Mouse (Mus musculus): ENCODE results near the gene Selplg. TPM values are rescaled to one million over a fixed set of nuclear protein-coding genes. Genes with fewer than 3 reads are reported as not detected.

Selplg gene
- polyA plus RNA-seq, 1 experiment from 2014 or later = 5.3 TPM

DNA sequence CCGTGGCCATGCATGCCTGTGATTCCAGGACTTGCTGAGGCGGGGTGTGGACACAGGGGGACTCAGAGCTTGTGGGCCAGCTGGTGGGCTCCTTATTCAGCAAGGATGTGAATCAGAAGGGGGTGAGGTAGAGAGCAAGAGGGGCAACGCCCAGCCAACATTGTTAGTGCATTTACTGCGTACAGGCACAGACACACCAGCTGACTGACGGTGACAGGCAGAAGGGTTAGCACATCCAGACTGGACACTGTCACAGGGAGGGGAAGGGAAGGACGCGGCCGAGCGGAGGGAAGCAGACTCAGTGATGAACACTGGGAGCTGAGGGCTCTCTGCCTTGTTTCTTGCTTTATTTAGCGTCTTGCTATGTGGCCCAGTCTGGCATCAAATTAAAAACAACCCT lies 21.1 kb upstream of the Selplg start:
- Histone ChIP-seq H3K27me3 (no peaks in the 10 kb centered on the region), H3K4me1 (peaks cover 33% of the 10 kb centered on the region), H3K27ac (replicated peaks) (no peak overlapping the region), H3K9me3 (replicated peaks) (no peaks in the 10 kb centered on the region), H3K4me2 (replicated peaks) (no peak overlapping the region), H3K4me3 (replicated peaks) (no peak overlapping the region), H3K36me3 (peaks cover 30% of the 10 kb centered on the region), H3K9ac (no peak overlapping the region)
- peak; percentile 37; the same call in 1 of the 2 replicates for ATAC-seq (ENCODE audit: insufficient number of reproducible peaks, low FRiP score, low TSS enrichment, low read depth)
- WGBS = 80% methylated on average over 10 of the region's 10 CpGs

- Histone ChIP-seq H3K9me3 (replicated peaks) (no peaks in the 10 kb centered on the region), H3K4me1 (peaks cover 24% of the 10 kb centered on the region), H3K27me3 (no peaks in the 10 kb centered on the region), H3K27ac (replicated peaks) (no peak overlapping the region), H3K4me3 (replicated peaks) (no peak overlapping the region), H3K4me2 (replicated peaks) (no peak overlapping the region), H3K36me3 (peaks cover 39% of the 10 kb centered on the region), H3K9ac (no peak overlapping the region)
- ATAC-seq (ENCODE audit: insufficient number of reproducible peaks, low FRiP score, low TSS enrichment, low read depth) = no peak
- 83% methylated on average over 7 of the region's 7 CpGs for WGBS
Measured at GRCm38 (mm10) chr5:113852463-113852862, 20.0 kb upstream of the Selplg start.

DNA sequence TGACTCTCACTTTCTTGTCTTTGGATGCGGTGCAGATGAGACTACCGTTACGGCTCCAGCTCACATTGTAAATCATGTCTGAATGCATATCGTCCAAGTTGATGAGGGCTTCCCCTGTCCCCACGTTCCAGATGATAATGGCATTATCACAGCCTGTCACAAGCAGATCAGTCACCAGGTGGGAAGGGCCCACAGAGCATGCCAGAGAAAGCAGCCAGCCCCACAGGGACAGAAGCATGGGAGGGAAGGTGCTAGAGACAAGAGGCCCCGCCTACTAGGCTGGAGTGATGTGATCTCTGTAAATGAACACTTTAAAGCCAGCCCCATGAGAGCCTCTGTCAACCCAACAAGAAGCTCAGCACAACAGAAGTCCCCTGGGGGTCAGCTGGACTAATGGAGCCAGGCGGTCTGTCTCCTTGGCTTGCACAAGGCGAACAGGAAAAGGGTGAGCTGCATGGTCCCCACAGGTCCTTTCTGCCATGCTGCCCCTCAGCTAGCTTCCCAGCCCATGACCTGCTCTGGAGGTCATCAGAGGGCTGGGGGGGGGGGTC lies 18.3 kb upstream of the Selplg start:
- H3K4me1 ChIP-seq = peaks cover 8% of the 10 kb centered on the region; the same call in 1 of the 2 replicates
- no peaks in the 10 kb centered on the region for H3K27me3 ChIP-seq
- H3K4me2 ChIP-seq (replicated peaks) = no peak overlapping the region
- 88% methylated on average over 8 of the region's 8 CpGs for WGBS
- no peak overlapping the region for H3K9ac ChIP-seq
- H3K27ac ChIP-seq (replicated peaks) = no peak overlapping the region
- H3K4me3 ChIP-seq (replicated peaks) = no peak overlapping the region
- no peaks in the 10 kb centered on the region for H3K9me3 ChIP-seq (replicated peaks)
- ATAC-seq (ENCODE audit: insufficient number of reproducible peaks, low FRiP score, low TSS enrichment, low read depth) = no peak
- H3K36me3 ChIP-seq = peaks cover 55% of the 10 kb centered on the region

DNA sequence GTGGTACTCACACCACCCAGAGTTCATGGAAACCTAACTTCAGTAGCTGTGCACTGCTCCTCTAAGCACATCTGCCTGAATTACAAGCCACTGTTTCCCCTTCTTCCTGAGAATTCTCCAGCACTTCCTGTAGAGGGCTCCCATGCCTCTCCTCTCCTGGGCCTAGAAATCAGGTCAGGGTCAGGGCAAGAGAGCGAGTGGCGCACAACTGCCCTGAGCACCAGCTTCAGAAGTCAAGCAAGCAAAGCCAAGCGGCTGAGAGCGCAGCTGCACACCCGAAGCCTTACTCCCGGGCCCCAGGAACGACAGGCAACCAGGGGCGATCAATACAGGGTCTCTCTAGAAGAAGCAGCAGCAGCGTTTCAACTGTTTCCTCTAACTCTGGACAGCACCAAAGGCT lies 15.2 kb upstream of the Selplg start:
- Histone ChIP-seq H3K27ac (replicated peaks) (no peak overlapping the region), H3K4me1 (peaks cover 7% of the 10 kb centered on the region; the same call in 1 of the 2 replicates), H3K9ac (no peak overlapping the region), H3K9me3 (replicated peaks) (no peaks in the 10 kb centered on the region), H3K36me3 (peaks cover 82% of the 10 kb centered on the region), H3K4me2 (replicated peaks) (no peak overlapping the region), H3K4me3 (replicated peaks) (no peak overlapping the region), H3K27me3 (no peaks in the 10 kb centered on the region)
- no peak for ATAC-seq (ENCODE audit: insufficient number of reproducible peaks, low FRiP score, low TSS enrichment, low read depth)
- WGBS = 88% methylated on average over 9 of the region's 9 CpGs

DNA sequence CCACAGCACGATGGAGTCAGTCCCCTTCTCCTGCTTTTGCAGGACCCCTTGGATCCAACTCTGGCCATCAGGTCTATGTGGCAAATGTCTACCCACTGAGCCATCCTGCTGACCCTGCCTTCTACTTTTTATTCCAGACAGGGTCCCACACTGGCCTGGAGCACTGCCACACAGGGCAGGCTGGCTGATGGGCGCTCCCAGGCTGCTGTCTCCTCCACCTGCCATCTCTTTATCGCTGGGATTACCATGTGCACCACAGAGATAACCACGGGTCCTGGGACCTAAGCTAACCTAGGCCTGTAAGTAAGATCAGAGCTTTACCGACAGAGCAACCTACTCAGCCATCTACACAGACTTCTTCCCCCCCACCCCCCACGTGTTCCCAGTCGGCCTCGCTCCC lies 14.2 kb upstream of the Selplg start:
- peaks cover 86% of the 10 kb centered on the region for H3K36me3 ChIP-seq
- 88% methylated on average over 8 of the region's 8 CpGs for WGBS

GRCm38 (mm10) chr5:113845627-113846026 lies 13.2 kb upstream of the Selplg start:
- no peak overlapping the region for H3K4me3 ChIP-seq (replicated peaks)
- H3K27ac ChIP-seq (replicated peaks) = no peak overlapping the region

More for the DNA sequence above, 14.2 kb upstream of the Selplg start:
- ATAC-seq (ENCODE audit: insufficient number of reproducible peaks, low FRiP score, low TSS enrichment, low read depth) = no peak
- Histone ChIP-seq H3K4me1 (peaks cover 7% of the 10 kb centered on the region; the same call in 1 of the 2 replicates), H3K9me3 (replicated peaks) (no peaks in the 10 kb centered on the region), H3K4me2 (replicated peaks) (no peak overlapping the region), H3K27ac (replicated peaks) (no peak overlapping the region), H3K9ac (no peak overlapping the region), H3K4me3 (replicated peaks) (no peak overlapping the region), H3K27me3 (no peaks in the 10 kb centered on the region)

DNA sequence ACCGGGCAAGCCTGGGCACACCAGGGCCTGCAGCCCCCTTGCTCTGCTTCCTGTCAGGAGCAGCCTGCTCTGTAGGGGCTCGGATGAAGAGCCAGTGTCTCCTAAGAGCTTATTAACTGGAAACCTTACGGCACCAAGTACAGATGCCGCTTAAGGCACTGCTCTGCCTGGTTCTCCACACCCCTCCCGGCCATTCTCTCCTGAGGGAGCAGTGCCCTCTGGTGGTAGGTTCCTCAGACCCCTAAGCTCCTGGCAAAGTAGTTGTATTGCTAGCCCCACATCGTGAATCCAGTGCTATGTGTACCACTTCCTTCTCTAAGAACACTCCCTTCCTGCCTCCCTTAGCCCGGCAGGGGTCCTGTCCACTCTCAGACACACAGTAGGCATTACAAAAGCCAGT lies 12.3 kb upstream of the Selplg start:
- ATAC-seq (ENCODE audit: insufficient number of reproducible peaks, low FRiP score, low TSS enrichment, low read depth) = 0 out of 2 replicates have a peak, but pooled peaks have one; percentile 51
- Histone ChIP-seq H3K27ac (replicated peaks) (peak overlapping the region; percentile 73), H3K36me3 (peaks cover 73% of the 10 kb centered on the region), H3K4me3 (replicated peaks) (no peak overlapping the region), H3K9me3 (replicated peaks) (no peaks in the 10 kb centered on the region), H3K4me1 (peaks cover 7% of the 10 kb centered on the region; the same call in 1 of the 2 replicates), H3K4me2 (replicated peaks) (peak overlapping the region; percentile 27), H3K9ac (no peak overlapping the region), H3K27me3 (no peaks in the 10 kb centered on the region)
- WGBS = 44% methylated on average over 7 of the region's 7 CpGs

More at GRCm38 (mm10) chr5:113845627-113846026, 13.2 kb upstream of the Selplg start:
- Histone ChIP-seq H3K4me2 (replicated peaks) (no peak overlapping the region), H3K27me3 (no peaks in the 10 kb centered on the region), H3K9me3 (replicated peaks) (no peaks in the 10 kb centered on the region), H3K9ac (no peak overlapping the region), H3K36me3 (peaks cover 82% of the 10 kb centered on the region), H3K4me1 (peaks cover 7% of the 10 kb centered on the region; the same call in 1 of the 2 replicates)
- 79% methylated on average over 8 of the region's 8 CpGs for WGBS
- ATAC-seq (ENCODE audit: insufficient number of reproducible peaks, low FRiP score, low TSS enrichment, low read depth) = no peak

DNA sequence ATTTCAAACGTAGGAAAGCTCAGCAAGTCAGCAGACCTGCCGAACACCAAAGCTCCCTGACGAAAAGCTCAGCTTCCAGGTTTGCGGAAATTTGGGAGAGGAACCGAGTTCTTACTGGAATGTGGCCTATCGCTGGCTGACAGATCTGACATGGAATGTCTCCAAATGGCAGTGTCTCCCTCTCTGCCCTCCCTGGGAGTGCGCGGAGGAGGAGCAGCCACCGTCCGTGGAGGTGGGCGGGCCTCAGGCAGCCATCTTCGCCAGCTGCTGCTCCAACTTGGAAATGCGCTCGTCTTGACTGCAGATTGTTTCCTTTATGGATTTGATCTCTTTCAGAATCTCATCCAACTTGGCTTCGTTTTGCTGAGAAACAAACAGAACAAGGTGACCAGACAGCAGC lies 11.7 kb upstream of the Selplg start:
- Histone ChIP-seq H3K9ac (no peak overlapping the region), H3K27ac (replicated peaks) (peak overlapping the region; percentile 73), H3K4me1 (peaks cover 7% of the 10 kb centered on the region; the same call in 1 of the 2 replicates), H3K4me3 (replicated peaks) (no peak overlapping the region), H3K9me3 (replicated peaks) (no peaks in the 10 kb centered on the region), H3K27me3 (no peaks in the 10 kb centered on the region), H3K4me2 (replicated peaks) (peak overlapping the region; percentile 27), H3K36me3 (peaks cover 67% of the 10 kb centered on the region)
- no peak for ATAC-seq (ENCODE audit: insufficient number of reproducible peaks, low FRiP score, low TSS enrichment, low read depth)
- WGBS = 47% methylated on average over 15 of the region's 15 CpGs

GRCm38 (mm10) chr5:113842906-113843305 lies 10.5 kb upstream of the Selplg start:
- WGBS = 84% methylated on average over 9 of the region's 9 CpGs
- no peaks in the 10 kb centered on the region for H3K9me3 ChIP-seq (replicated peaks)
- no peak overlapping the region for H3K9ac ChIP-seq
- peaks cover 61% of the 10 kb centered on the region for H3K36me3 ChIP-seq
- no peak overlapping the region for H3K4me2 ChIP-seq (replicated peaks)
- no peak for ATAC-seq (ENCODE audit: insufficient number of reproducible peaks, low FRiP score, low TSS enrichment, low read depth)
- no peak overlapping the region for H3K27ac ChIP-seq (replicated peaks)
- no peak overlapping the region for H3K4me3 ChIP-seq (replicated peaks)
- no peaks in the 10 kb centered on the region for H3K27me3 ChIP-seq
- peaks cover 7% of the 10 kb centered on the region; the same call in 1 of the 2 replicates for H3K4me1 ChIP-seq

- Histone ChIP-seq H3K36me3 (peaks cover 55% of the 10 kb centered on the region), H3K9ac (no peak overlapping the region), H3K4me1 (peaks cover 7% of the 10 kb centered on the region; the same call in 1 of the 2 replicates), H3K4me2 (replicated peaks) (no peak overlapping the region), H3K27ac (replicated peaks) (no peak overlapping the region), H3K27me3 (no peaks in the 10 kb centered on the region), H3K4me3 (replicated peaks) (no peak overlapping the region), H3K9me3 (replicated peaks) (no peaks in the 10 kb centered on the region)
- WGBS = 90% methylated on average over 9 of the region's 9 CpGs
- no peak for ATAC-seq (ENCODE audit: insufficient number of reproducible peaks, low FRiP score, low TSS enrichment, low read depth)
Measured at GRCm38 (mm10) chr5:113842244-113842643, 9.8 kb upstream of the Selplg start.

DNA sequence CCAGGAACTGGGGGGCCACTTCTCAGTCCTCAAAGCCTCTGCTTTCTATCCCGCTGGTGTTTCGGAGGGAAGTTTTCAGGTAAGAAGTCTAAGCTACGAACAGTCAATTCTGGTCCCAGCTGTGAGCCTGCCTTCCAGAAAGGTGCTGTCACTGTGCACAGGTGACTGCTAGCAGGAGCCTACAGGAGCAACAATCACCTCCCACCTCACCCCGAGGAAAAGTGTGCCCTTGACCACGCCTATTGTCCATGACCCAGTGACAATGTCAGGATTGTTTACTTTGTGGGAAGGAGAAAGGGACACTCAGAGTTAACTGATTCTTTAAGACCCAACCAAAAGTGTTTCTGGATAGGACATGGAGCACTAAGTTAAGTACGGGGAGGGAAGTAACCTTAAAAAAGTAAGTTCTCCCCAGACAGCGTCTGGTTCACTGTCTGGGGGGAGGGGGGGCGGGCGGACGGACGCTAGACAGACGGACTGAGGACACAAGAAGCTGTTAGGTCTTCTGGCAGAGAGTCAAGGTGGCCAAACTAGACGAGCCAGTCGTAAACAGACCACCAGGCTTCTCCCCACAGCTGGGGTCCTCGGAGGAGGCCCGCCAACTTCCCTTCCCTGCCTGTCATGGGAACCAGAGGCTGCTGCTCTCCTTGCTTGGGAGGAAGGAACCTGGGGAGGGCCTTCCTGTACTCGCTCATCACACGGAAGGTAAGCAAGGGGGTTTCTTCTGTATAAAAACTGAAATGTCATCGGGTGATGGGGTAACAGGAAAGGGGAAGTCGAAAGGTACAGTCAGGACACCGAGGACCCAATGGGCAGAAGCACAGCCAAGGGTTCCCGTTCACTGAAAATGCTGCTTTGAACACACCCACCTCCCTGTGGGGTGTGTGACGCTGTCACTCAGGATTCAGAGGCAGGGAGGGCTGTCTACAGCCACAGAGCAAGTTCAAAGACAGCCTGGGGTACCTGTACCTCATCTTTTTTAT lies 9.1 kb upstream of the Selplg start:
- no peaks in the 10 kb centered on the region for H3K27me3 ChIP-seq
- H3K4me3 ChIP-seq (replicated peaks) = no peak overlapping the region
- ATAC-seq (ENCODE audit: insufficient number of reproducible peaks, low FRiP score, low TSS enrichment, low read depth) = no peak
- no peak overlapping the region for H3K4me2 ChIP-seq (replicated peaks)
- H3K36me3 ChIP-seq = peaks cover 49% of the 10 kb centered on the region
- 79% methylated on average over 23 of the region's 23 CpGs for WGBS
- H3K27ac ChIP-seq (replicated peaks) = no peak overlapping the region
- no peaks in the 10 kb centered on the region for H3K9me3 ChIP-seq (replicated peaks)
- H3K4me1 ChIP-seq = peaks cover 7% of the 10 kb centered on the region; the same call in 1 of the 2 replicates
- H3K9ac ChIP-seq = no peak overlapping the region

All from embryonic facial prominence, embryonic 15.5 days (tissue).